Mouse (Mus musculus): ENCODE measurements around the gene Mycbp2.

GRCm38 (mm10) chr14:103125756-103126155, 220.9 kb downstream of the Mycbp2 start:
- TF ChIP-seq POLR2A (IDR thresholded peaks at IDR 0.05; ENCODE audit: low read depth, low read length) (no peak), CTCF (IDR thresholded peaks at IDR 0.05; ENCODE audit: borderline replicate concordance, insufficient read depth, low read length) (no peak)
